Mouse (Mus musculus) forelimb bud, embryonic 11.5 days (tissue): ENCODE data around the gene Retnlg.
"Not testable (repeated sequence)": the region's sequence is repeated elsewhere in the genome, so short reads cannot be mapped to it uniquely, and the experiment has no call there.

Experiments used
- DNase-seq: peaks from one replicate; pipeline ENCODE4 v3.0.0-alpha.2; 2012; ENCODE audit warnings: low read depth, low spot score

Gene Retnlg

DNA sequence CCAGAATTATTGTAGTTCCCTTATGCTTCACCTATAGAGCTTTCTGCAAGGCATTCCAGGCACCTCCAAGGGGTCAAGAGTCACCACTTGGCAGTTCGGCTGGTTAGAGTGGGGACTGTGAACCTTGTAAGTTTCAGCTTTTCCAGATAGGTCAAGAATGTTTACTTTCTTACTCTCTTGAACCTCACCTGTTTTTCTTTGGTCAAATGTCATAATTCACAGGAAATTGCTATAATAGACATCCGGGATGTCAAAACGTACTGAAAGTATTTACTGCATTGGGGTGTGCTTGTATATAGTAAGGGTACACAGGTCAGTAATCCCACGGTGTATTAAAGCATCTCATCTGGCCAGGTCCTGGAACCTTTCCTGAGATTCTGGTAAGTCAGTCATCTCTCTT, at the start of gene Retnlg:
Gene Retnlg, plus strand, starts transcription at position 301 of the 400 bp plus-strand sequence.
- DNase-seq, result no peak

DNA sequence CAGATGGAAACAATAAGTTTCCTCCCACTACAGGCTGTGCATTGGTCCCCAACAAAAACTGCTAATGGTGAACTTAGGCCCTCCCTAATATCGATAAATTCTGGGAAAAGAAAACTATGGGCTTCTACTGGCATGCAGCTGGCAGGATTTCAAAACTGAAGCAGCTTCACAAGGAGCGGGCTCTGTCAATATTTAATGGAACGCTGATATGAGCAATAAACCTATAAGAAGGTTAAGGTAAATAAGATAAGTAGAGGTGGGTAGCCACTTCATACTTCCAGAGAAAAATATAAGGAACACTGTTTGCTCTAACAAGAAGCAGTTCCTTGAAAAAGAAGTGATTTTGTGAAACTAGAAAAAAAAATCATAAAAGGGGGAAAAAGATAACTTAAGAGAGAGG, 45.9 kb upstream of the Retnlg start:
- no peak for DNase-seq

DNA sequence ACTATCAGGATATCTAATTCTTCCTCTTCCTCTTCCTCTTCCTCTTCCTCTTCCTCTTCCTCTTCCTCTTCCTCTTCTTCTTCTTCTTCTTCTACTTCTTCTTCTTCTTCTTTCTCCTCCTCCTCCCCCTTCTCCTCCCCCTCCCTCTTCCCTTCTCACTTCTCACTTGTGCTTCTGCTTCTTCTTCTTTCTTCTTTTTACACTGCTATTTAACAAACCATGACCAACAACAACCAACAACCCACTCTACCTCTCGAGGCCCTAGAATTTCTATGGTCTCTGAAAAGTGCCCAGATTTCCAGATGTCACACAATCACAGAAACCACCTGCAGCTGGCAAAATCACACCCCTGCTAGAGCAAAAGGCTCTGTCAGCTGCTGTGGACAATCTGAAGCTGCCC, 44.8 kb upstream of the Retnlg start:
- DNase-seq, result no peak

DNA sequence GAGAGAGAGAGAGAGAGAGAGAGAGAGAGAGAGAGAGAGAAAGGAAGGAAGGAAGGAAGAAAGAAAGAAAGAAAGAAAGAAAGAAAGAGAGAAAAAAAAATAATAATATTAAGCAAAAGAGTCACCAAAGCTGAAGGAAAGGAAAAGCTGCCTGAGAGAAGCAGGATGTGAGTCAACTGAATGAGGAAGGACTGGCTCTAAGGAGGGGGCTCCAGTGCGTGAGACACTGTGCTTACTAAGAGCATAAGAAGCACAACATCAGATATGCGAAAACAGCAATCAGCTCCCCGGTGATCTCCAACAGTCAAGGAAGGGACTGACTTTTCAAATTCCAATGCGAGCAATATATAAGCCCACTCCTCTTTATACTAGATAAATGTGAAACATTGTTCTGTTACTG, 43.4 kb upstream of the Retnlg start:
- DNase-seq, result no peak

DNA sequence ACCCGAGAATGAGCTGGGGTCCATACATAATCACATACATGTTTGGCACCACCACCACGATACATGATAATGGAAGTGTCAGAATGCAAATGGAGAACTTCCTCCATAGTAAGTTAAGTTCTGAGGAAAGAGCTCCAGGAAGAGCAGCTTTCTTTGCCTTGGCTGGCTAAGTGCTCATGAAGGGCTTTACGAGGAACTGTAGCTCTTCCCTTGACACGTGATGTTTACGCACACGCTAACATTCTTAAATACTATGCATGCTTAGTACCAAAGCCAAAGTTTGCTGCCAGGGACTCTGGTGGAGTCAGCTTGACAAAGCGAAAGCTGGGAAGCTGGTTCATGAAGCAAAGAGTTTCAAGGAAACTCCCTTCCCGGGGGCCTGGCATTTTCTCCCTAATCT, 40.4 kb upstream of the Retnlg start:
- DNase-seq, result no peak

DNA sequence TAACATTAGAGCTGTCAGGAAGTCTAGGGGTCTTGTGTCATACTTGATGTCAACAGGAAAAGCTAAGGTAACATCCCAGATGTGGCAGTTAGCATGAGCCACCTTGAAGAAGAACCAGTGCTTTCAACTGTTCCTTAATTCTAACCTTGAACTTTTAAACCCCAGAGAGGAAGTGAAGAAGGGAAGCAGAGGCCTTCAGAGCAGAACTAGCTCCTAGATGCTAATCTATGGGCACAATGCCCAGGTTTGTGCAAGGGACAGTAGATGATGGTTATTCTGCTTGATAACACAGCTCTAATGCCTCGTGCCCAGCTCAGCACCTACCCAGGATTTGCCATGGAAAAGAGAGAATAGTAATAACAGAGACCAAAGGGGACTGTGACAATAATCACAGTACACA, 38.8 kb upstream of the Retnlg start:
- not testable (repeated sequence) for DNase-seq

DNA sequence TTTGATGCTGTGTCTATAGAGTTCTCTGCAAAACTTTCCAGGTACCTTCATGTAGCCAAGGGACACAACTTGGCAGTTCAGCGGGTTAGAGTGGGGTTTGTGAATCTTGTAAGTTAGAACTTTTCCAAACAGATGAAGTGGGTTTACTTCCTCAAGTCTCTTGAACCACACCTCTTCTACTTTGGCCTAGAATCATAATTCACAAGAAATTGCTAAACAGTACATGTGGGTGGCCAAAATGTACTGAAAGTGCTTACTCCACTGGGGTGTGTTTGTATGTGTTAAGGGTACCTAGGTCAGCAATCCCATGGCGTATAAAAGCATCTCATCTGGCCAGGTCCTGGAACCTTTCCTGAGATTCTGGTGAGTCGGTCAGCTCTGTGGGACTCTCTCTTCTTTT, 30.2 kb upstream of the Retnlg start, which contains the start of gene Retnla:
Gene Retnla, plus strand, starts transcription at position 286 of the 400 bp plus-strand sequence.
- no peak for DNase-seq

DNA sequence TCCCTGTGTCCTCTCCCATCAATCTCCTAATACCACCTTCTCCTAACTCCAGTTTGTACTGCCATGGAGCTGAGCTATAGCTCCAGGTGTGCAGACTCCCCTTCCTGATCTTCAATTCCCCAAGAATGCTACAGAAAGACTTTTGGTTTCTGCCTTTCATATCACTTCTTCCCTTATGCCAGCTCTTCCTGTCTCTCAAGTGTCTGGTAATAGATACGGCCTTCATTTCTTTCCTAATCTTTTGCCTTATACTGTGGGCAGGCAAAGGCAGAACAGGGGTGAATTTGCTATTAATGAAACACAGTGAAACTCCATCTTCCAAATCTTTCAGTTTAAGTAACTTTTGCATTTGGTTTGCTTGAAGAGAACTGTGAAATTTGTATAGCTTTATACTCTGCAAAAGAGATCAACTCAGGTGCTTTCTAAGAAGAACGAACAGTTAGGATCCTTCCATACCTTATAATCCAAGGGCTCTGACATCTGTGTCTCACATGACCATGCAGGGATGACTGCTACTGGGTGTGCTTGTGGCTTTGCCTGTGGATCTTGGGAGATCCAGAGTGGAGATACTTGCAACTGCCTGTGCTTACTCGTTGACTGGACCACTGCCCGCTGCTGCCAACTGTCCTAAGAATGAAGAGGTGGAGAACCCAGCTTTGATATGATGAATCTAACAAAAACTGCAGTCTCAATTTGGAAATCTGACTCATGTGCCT, 28.6 kb upstream of the Retnlg start:
- no peak for DNase-seq

DNA sequence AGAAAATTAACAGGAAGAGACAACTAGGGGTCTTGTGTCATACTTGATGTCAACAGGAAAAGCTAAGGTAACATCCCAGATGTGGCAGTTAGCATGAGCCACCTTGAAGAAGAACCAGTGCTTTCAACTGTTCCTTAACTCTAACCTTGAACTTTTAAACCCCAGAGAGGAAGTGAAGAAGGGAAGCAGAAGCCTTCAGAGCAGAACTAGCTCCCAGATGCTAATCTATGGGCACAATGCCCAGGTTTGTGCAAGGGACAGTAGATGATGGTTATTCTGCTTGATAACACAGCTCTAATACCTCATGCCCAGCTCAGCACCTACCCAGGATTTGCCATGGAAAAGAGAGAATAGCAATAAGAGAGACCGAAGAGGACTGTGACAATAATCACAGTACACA, 7.4 kb upstream of the Retnlg start:
- not testable (repeated sequence) for DNase-seq

DNA sequence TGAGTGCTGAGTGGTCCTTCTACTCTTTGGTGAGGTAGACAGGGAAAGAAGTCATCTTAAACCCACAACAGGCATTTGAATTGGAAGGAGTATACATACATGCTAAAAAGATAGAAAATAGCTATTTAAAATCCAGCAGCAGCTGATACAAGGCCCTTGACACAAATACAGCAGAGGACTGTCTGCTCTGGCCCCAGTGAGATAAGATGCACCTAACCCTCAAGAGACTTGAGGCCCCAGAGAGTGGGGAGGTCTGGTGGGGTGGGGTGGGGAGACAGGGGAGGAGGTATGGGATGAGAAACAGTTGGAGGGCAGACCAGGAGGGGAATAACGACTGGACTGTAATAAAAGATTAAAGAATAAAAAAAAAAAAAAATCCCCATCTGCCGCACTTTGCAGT, 4.7 kb upstream of the Retnlg start:
- DNase-seq, result no peak

DNA sequence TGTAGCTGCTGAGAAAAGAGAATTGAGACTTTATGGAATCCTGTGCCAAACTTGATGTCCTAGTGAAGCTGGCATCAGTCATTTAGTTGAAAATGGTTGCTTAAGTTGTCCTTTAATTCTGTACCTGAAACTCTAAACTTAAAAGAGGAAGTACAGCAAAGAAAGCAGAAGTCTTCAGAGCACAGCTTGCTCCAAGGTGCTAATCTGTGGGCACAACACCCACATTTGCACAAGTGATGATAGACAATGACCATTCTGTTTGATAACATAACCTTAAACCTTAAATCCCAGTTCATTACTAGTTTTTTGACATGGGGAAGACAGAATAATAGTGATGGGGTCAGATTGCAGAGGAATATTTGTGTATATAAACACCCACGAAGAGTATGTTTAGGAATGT, 3.8 kb upstream of the Retnlg start:
- DNase-seq, result no peak

DNA sequence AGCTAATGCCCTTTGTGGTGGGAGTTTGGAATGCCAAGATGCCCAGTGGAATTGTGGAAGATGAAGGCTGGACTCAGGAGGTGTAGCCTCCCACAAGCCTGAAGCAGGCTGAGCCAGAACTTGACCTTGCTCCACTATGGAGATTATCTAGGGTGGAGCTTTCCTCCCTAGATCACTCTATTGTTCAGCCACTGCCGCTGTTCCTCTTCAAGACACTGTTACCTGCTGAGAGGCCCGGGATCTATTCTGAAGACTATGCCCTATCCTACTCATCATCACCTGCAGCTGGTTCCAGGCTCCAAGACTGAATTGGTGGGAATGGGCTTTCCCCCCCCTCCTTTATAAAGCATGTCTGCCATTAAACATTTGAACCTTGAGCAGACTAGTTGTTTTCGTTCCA, 2.8 kb upstream of the Retnlg start:
- no peak for DNase-seq

DNA sequence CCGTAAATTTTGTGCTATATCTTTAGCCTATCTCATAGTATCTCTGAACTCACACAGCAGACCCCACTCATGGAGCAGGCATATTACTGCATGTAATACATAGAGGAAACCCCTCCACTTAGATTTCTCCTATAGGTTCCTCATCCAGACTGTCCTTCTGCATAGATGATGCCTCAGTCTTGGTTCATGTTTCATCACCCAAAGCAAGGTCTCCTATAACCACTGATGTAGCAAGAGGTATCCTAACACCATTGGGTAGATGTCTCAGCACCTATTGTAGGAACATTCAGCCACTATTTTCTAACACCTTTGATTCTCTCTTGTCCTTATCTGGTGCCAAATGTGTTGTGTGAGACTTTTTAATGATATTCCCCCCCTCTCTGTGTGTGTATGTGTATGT, 667 bp upstream of the Retnlg start:
- no peak for DNase-seq

DNA sequence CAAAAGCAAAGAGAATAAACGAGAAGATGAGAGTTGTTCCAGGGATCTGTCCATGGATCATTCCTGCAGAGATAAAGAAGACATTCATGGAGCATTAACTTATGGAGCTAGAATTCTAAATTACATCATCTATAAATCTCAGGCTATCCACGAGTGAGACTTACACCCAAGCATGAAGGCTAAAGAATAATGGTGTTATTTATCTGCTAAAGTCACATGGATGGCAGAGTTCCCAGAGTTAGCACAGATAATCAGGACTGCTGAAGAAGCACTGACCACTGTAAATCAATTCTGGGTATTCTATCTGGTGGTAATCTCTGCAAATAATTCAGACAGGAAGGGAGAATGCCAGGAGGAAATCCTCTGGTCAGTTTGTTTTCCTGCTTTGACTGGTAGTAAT, 18.3 kb downstream of the Retnlg start:
- no peak for DNase-seq

DNA sequence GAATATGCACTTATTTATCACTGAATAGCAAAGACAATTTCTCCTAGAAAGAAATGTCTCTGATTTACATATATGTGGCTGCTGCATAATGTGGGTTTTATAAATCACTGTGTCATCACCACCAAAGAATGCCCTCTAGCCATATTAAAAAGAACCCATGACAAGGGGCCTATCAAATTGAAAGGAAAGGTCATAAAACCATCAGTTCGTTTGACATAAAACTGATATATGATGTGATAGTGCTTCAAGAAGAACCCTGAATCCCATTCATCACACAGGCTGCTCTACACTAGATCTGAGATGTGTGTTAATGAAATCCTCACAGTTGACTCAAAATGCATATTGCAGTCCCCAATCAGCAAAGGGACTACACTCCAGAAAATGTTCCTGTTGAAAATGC, 27.4 kb downstream of the Retnlg start:
- no peak for DNase-seq

DNA sequence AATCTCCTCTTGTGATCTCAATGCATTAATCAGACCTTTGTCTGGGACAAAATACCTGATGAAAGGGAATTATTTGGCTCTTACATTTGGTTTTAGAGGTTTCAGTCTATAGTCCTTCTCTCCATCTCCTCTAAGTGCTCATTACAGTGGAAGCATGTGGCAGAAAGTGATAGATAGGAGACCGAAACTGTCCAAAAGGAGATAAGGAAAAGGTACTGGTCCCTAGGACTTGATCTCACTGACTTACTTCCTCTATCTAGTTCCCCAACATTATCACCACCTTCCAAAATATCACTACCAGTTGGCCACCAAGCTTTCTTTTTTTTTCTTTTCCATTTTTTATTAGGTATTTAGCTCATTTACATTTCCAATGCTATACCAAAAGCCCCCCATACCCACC, 38.8 kb downstream of the Retnlg start:
- DNase-seq, result no peak

DNA sequence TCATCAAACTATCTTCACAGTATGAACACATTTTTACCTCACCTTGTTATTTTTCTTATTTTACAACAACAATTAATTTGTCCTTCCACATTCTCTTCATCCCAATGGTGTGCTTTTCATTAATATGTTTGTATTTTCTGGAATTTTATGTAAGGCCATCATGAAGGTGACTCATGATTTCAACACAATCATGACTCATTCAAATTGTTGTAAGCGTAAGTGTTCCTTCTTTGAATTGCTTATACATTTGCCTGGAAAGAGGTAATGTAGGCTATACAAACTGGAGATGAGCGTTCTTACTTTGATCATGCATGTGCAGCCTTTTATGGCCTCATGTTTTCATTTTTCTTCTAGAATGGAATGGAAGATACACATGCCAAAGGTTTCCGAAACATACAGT, 40.8 kb downstream of the Retnlg start:
- DNase-seq, result no peak

DNA sequence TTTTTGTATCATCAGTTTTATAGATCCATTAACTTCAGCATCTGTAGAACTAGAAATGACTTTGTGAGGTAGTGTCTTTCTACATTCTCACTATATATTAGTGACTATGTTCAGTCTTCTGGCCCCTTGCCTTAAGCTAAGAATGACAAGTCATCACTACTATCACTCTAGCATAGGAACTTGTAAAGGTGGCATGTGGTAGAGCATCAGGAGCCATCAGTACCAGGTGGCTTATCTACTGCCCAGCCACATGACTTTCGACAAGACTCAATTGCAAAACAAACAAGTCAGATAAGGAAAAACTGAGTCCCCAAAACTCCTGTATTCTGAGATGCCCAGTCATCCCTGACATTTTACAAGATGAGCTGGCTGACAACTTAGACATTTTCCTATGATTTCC, 51.3 kb downstream of the Retnlg start:
- no peak for DNase-seq
